Mouse (Mus musculus): ENCODE results near the gene Gm39566.

- TF ChIP-seq USF1 (IDR thresholded peaks at IDR 0.05; ENCODE audit: low read depth), result no peak
- TF ChIP-seq MYOD1 (IDR thresholded peaks at IDR 0.05; ENCODE audit: control insufficient read depth in 1 of 3, insufficient read length in 2 of 3, low read depth in 2 of 3), result no peak
- TF ChIP-seq POLR2A (IDR thresholded peaks at IDR 0.05; ENCODE audit: insufficient read length, low read depth), result no peak
- TF ChIP-seq MYOG (IDR thresholded peaks at IDR 0.05; ENCODE audit: control insufficient read depth in 1 of 3, insufficient read depth in 1 of 3, insufficient read length in 2 of 3, low read depth in 2 of 3), result no peak
- TF ChIP-seq MAX (IDR thresholded peaks at IDR 0.05; ENCODE audit: low read depth), result no peak
- TF ChIP-seq E2F4 (IDR thresholded peaks at IDR 0.05; ENCODE audit: insufficient read depth), result no peak
- TF ChIP-seq TCF12 (IDR thresholded peaks at IDR 0.05; ENCODE audit: insufficient read depth, poor library complexity, severe bottlenecking), result no peak
- no peak for TF ChIP-seq SRF (IDR thresholded peaks at IDR 0.05; ENCODE audit: control insufficient read depth, insufficient read length, low read depth)
- TF ChIP-seq POLR2AphosphoS2 (IDR thresholded peaks at IDR 0.05; ENCODE audit: insufficient read length, low read depth), result no peak
- no peak for TF ChIP-seq CEBPB (IDR thresholded peaks at IDR 0.05; ENCODE audit: insufficient read depth, poor library complexity, severe bottlenecking)
- no peak for TF ChIP-seq TCF3 (IDR thresholded peaks at IDR 0.05; ENCODE audit: insufficient read length, low read depth)
- TF ChIP-seq REST (IDR thresholded peaks at IDR 0.05; ENCODE audit: insufficient read depth, insufficient read length), result no peak
These were observed 35.7 kb upstream of the Gm39566 start for GRCm38 (mm10) chr11:69850754-69851153.
